Mouse (Mus musculus) testis, adult 2 months (tissue): ENCODE results near the gene Clstn1.

Source experiments
- CTCF ChIP-seq: fragments of 200-500 bp; IDR thresholded peaks from 2 replicates; pipeline ENCODE4 v1.5.1; 2012; ENCODE audit warnings: low read depth, mild to moderate bottlenecking, inconsistent platforms, low read length, moderate library complexity; ENCODE audit not compliant: control insufficient read depth, insufficient read depth, insufficient replicate concordance
- POLR2A ChIP-seq: fragments of 200-500 bp; IDR thresholded peaks from 2 replicates; pipeline ENCODE4 v1.6.1; 2012; ENCODE audit warnings: low read depth, mild to moderate bottlenecking, inconsistent platforms, low read length, moderate library complexity; ENCODE audit not compliant: control insufficient read depth

DNA sequence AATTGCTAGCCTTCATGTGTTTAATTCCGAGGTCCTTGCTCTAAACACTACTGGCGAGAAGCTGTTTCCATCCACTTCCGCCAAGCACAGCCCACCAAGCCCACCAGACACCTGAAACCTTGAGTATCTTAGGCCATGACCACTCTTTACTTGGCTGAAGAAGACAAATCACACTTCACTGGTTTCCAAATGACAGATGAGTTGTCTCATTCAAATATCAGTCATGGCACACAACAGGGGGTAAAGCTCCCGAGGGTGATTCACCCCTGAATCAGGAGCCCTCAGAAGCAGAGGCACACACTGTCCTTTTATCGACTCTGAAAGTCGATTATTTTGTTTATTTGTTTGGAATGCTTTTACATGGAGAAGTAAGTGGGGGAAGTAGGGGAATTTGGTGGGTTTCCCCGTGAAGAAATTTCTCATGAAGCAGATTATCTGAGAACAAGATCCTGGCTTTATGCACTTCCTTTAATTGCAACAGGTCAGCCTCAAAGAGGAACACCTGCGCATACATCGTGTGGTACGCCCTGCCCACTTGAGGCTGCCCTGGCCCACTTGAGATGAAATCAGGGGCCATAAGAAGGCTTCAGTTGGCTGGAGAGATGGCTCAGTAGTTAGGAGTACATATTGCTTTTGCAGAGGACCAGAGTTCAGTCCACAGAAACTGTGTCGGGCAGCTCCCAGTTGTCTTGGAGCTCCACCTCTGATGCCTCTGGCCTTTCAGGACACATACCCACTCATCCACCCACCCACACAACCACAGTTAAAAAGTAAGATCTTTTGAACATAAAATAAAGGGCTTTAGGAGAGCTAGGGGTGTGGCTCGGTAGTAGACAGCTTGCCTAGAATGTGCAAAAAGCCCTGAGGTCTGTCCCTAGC, 103.8 kb downstream of the Clstn1 start:
- no peak for TF ChIP-seq CTCF
- no peak for TF ChIP-seq POLR2A
